Mouse (Mus musculus): ENCODE data around the gene Rnf2.

DNA sequence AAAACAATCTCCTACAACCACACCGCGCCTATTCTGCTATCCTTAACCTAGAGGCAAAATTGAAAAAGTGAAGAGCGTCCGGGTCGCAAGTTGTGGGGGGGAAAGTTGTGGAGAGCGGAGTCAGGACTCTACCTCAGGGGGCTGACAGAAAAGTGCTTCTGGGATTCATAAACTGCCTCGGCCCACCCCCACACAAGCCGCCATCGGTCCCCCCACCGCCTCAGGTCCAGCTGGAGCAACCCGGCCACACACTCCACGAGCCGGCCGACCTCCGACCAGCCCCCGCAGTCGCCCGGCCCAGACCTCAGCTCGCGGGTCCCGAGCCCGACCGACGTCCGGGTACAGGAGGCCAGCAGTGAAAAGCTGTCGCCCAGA, 72.9 kb downstream of the Rnf2 start:
- TF ChIP-seq POLR2A (IDR thresholded peaks at IDR 0.05; ENCODE audit: borderline replicate concordance, extremely low read depth, low read depth, low read length) (no peak), CTCF (IDR thresholded peaks at IDR 0.05; ENCODE audit: insufficient read depth, low read length) (no peak)

Data from lung, adult 2 months (tissue).